Mouse (Mus musculus): ENCODE results near the gene Cdnf. TPM values are rescaled to one million over a fixed set of nuclear protein-coding genes. Genes with fewer than 3 reads are reported as not detected.

The Cdnf gene
- polyA plus RNA-seq, 1 experiment from 2014 or later, result 0.21 TPM

GRCm38 (mm10) chr2:3480239-3480638 is 32.6 kb upstream of the Cdnf start:
- Histone ChIP-seq H3K9me3 (ENCODE audit: control insufficient read depth, low read length) (no peaks in the 10 kb centered on the region), H3K27ac (replicated peaks) (no peak overlapping the region), H3K36me3 (ENCODE audit: control insufficient read depth, insufficient read depth, low read length) (no peaks in the 10 kb centered on the region), H3K4me1 (replicated peaks; ENCODE audit: control insufficient read depth, insufficient read depth) (no peaks in the 10 kb centered on the region), H3K4me3 (ENCODE audit: low read depth, low read length) (no peak overlapping the region), H3K9ac (ENCODE audit: low read length) (no peak overlapping the region), H3K27me3 (ENCODE audit: control insufficient read depth, insufficient read depth, low read length) (no peaks in the 10 kb centered on the region), H3K4me2 (replicated peaks; ENCODE audit: low read depth) (no peak overlapping the region)
- WGBS, result 76% methylated on average over 3 of the region's 3 CpGs
- ATAC-seq (ENCODE audit: low FRiP score, low TSS enrichment) (no peak), DNase-seq (ENCODE audit: low spot score) (no peak)
- TF ChIP-seq CTCF (IDR thresholded peaks at IDR 0.05; ENCODE audit: low read depth) (no peak), EP300 (optimal IDR thresholded peaks at IDR 0.05) (no peak)

- ATAC-seq (ENCODE audit: low FRiP score, low TSS enrichment), result no peak
Measured at GRCm38 (mm10) chr2:3489816-3490215, 23.0 kb upstream of the Cdnf start.

GRCm38 (mm10) chr2:3493833-3494409 is 18.9 kb upstream of the Cdnf start:
- Histone ChIP-seq H3K4me2 (replicated peaks; ENCODE audit: low read depth) (no peak overlapping the region), H3K27ac (replicated peaks) (no peak overlapping the region), H3K9me3 (ENCODE audit: control insufficient read depth, low read length) (no peaks in the 10 kb centered on the region), H3K9ac (ENCODE audit: low read length) (no peak overlapping the region), H3K27me3 (ENCODE audit: control insufficient read depth, insufficient read depth, low read length) (no peaks in the 10 kb centered on the region), H3K4me1 (replicated peaks; ENCODE audit: control insufficient read depth, insufficient read depth) (no peaks in the 10 kb centered on the region), H3K36me3 (ENCODE audit: control insufficient read depth, insufficient read depth, low read length) (peaks cover 39% of the 10 kb centered on the region), H3K4me3 (ENCODE audit: low read depth, low read length) (no peak overlapping the region)
- TF ChIP-seq CTCF (IDR thresholded peaks at IDR 0.05; ENCODE audit: low read depth) (no peak), EP300 (optimal IDR thresholded peaks at IDR 0.05) (no peak)
- no peak for DNase-seq (ENCODE audit: low spot score)
- 90% methylated on average over 3 of the region's 3 CpGs for WGBS
- no peak for ATAC-seq (ENCODE audit: low FRiP score, low TSS enrichment)

More at GRCm38 (mm10) chr2:3489816-3490215, 23.0 kb upstream of the Cdnf start:
- H3K9ac ChIP-seq (ENCODE audit: low read length), result no peak overlapping the region
- H3K4me2 ChIP-seq (replicated peaks; ENCODE audit: low read depth), result no peak overlapping the region
- no peak overlapping the region for H3K27ac ChIP-seq (replicated peaks)
- H3K36me3 ChIP-seq (ENCODE audit: control insufficient read depth, insufficient read depth, low read length), result peaks cover 26% of the 10 kb centered on the region
- no peak for TF ChIP-seq EP300 (optimal IDR thresholded peaks at IDR 0.05)
- no peak for TF ChIP-seq CTCF (IDR thresholded peaks at IDR 0.05; ENCODE audit: low read depth)
- 87% methylated on average over 3 of the region's 3 CpGs for WGBS
- H3K27me3 ChIP-seq (ENCODE audit: control insufficient read depth, insufficient read depth, low read length), result no peaks in the 10 kb centered on the region
- no peak for DNase-seq (ENCODE audit: low spot score)
- H3K4me3 ChIP-seq (ENCODE audit: low read depth, low read length), result no peak overlapping the region
- no peaks in the 10 kb centered on the region for H3K4me1 ChIP-seq (replicated peaks; ENCODE audit: control insufficient read depth, insufficient read depth)
- H3K9me3 ChIP-seq (ENCODE audit: control insufficient read depth, low read length), result no peaks in the 10 kb centered on the region

- DNase-seq (ENCODE audit: low spot score) (no peak), ATAC-seq (ENCODE audit: low FRiP score, low TSS enrichment) (no peak)
- Histone ChIP-seq H3K4me1 (replicated peaks; ENCODE audit: control insufficient read depth, insufficient read depth) (no peaks in the 10 kb centered on the region), H3K27me3 (ENCODE audit: control insufficient read depth, insufficient read depth, low read length) (no peaks in the 10 kb centered on the region), H3K4me3 (ENCODE audit: low read depth, low read length) (no peak overlapping the region), H3K36me3 (ENCODE audit: control insufficient read depth, insufficient read depth, low read length) (peaks cover 26% of the 10 kb centered on the region), H3K9ac (ENCODE audit: low read length) (no peak overlapping the region), H3K9me3 (ENCODE audit: control insufficient read depth, low read length) (no peaks in the 10 kb centered on the region), H3K4me2 (replicated peaks; ENCODE audit: low read depth) (no peak overlapping the region), H3K27ac (replicated peaks) (no peak overlapping the region)
- WGBS, result 84% methylated on average over 6 of the region's 6 CpGs
- TF ChIP-seq EP300 (optimal IDR thresholded peaks at IDR 0.05) (no peak), CTCF (IDR thresholded peaks at IDR 0.05; ENCODE audit: low read depth) (no peak)
Measured at GRCm38 (mm10) chr2:3499543-3499942, 13.3 kb upstream of the Cdnf start.

GRCm38 (mm10) chr2:3500886-3501285 is 11.9 kb upstream of the Cdnf start:
- H3K9ac ChIP-seq (ENCODE audit: low read length), result no peak overlapping the region
- H3K4me2 ChIP-seq (replicated peaks; ENCODE audit: low read depth), result no peak overlapping the region
- no peaks in the 10 kb centered on the region for H3K27me3 ChIP-seq (ENCODE audit: control insufficient read depth, insufficient read depth, low read length)
- no peak overlapping the region for H3K27ac ChIP-seq (replicated peaks)
- ATAC-seq (ENCODE audit: low FRiP score, low TSS enrichment), result no peak
- WGBS, result 92% methylated on average over 5 of the region's 5 CpGs
- TF ChIP-seq EP300 (optimal IDR thresholded peaks at IDR 0.05) (no peak), CTCF (IDR thresholded peaks at IDR 0.05; ENCODE audit: low read depth) (no peak)
- no peak for DNase-seq (ENCODE audit: low spot score)
- H3K36me3 ChIP-seq (ENCODE audit: control insufficient read depth, insufficient read depth, low read length), result peaks cover 27% of the 10 kb centered on the region
- H3K9me3 ChIP-seq (ENCODE audit: control insufficient read depth, low read length), result no peaks in the 10 kb centered on the region
- no peak overlapping the region for H3K4me3 ChIP-seq (ENCODE audit: low read depth, low read length)
- H3K4me1 ChIP-seq (replicated peaks; ENCODE audit: control insufficient read depth, insufficient read depth), result no peaks in the 10 kb centered on the region

- H3K4me1 ChIP-seq (replicated peaks; ENCODE audit: control insufficient read depth, insufficient read depth), result no peaks in the 10 kb centered on the region
- peak overlapping the region; percentile 77 for H3K9ac ChIP-seq (ENCODE audit: low read length)
- no peaks in the 10 kb centered on the region for H3K9me3 ChIP-seq (ENCODE audit: control insufficient read depth, low read length)
- WGBS, result 1% methylated on average over 15 of the region's 15 CpGs
- H3K4me3 ChIP-seq (ENCODE audit: low read depth, low read length), result peak overlapping the region; percentile 71
- H3K4me2 ChIP-seq (replicated peaks; ENCODE audit: low read depth), result peak overlapping the region; percentile 77
- H3K27ac ChIP-seq (replicated peaks), result peak overlapping the region; percentile 78
- no peaks in the 10 kb centered on the region; the same call in 1 of the 2 replicates for H3K36me3 ChIP-seq (ENCODE audit: control insufficient read depth, insufficient read depth, low read length)
- TF ChIP-seq CTCF (IDR thresholded peaks at IDR 0.05; ENCODE audit: low read depth) (no peak), EP300 (optimal IDR thresholded peaks at IDR 0.05) (no peak)
- H3K27me3 ChIP-seq (ENCODE audit: control insufficient read depth, insufficient read depth, low read length), result no peaks in the 10 kb centered on the region
- no peak for ATAC-seq (ENCODE audit: low FRiP score, low TSS enrichment)
- peak; percentile 36 for DNase-seq (ENCODE audit: low spot score)
Measured at GRCm38 (mm10) chr2:3512076-3512475, 754 bp upstream of the Cdnf start.

Data from stomach, postnatal 0 days (tissue).